Mouse (Mus musculus): ENCODE results near the gene Inka2. TPM values are rescaled to one million over a fixed set of nuclear protein-coding genes. Genes with fewer than 3 reads are reported as not detected.

The Inka2 gene
- total and polyA plus RNA-seq, 2 experiments from 2014 or later, result 5.5 to 15.0 TPM

- H3K9ac ChIP-seq (replicated peaks; ENCODE audit: low read length), result no peak overlapping the region
- no peaks in the 10 kb centered on the region for H3K9me3 ChIP-seq (ENCODE audit: low read length)
- TF ChIP-seq CTCF (IDR thresholded peaks at IDR 0.05; ENCODE audit: low read depth), result no peak
- no peaks in the 10 kb centered on the region for H3K27me3 ChIP-seq (ENCODE audit: insufficient read depth, low read length)
- H3K36me3 ChIP-seq (ENCODE audit: insufficient read depth, low read length), result peaks cover 10% of the 10 kb centered on the region; the same call in 1 of the 2 replicates
- no peak for DNase-seq (ENCODE audit: low spot score)
- no peak overlapping the region for H3K4me3 ChIP-seq (ENCODE audit: low read length)
- no peak overlapping the region for H3K27ac ChIP-seq
- ATAC-seq, result no peak
- no peak overlapping the region for H3K4me2 ChIP-seq (ENCODE audit: low read depth, low read length)
- no peaks in the 10 kb centered on the region for H3K4me1 ChIP-seq (ENCODE audit: insufficient read depth, low read length)
Observed at GRCm38 (mm10) chr3:105735285-105735684, 30.9 kb downstream of the Inka2 start.

GRCm38 (mm10) chr3:105736148-105736547 lies 31.7 kb downstream of the Inka2 start:
- H3K9me3 ChIP-seq (ENCODE audit: low read length), result no peaks in the 10 kb centered on the region
- ATAC-seq (no peak), DNase-seq (ENCODE audit: low spot score) (no peak)
- 86% methylated on average over 1 of the region's 1 CpGs for WGBS
- H3K4me2 ChIP-seq (ENCODE audit: low read depth, low read length), result no peak overlapping the region
- no peak overlapping the region for H3K9ac ChIP-seq (replicated peaks; ENCODE audit: low read length)
- TF ChIP-seq CTCF (IDR thresholded peaks at IDR 0.05; ENCODE audit: low read depth), result no peak
- no peak overlapping the region for H3K27ac ChIP-seq
- peaks cover 10% of the 10 kb centered on the region; the same call in 1 of the 2 replicates for H3K36me3 ChIP-seq (ENCODE audit: insufficient read depth, low read length)
- H3K4me1 ChIP-seq (ENCODE audit: insufficient read depth, low read length), result no peaks in the 10 kb centered on the region
- no peak overlapping the region for H3K4me3 ChIP-seq (ENCODE audit: low read length)
- no peaks in the 10 kb centered on the region for H3K27me3 ChIP-seq (ENCODE audit: insufficient read depth, low read length)

- Histone ChIP-seq H3K36me3 (ENCODE audit: insufficient read depth, low read length) (peaks cover 10% of the 10 kb centered on the region; the same call in 1 of the 2 replicates), H3K27me3 (ENCODE audit: insufficient read depth, low read length) (no peaks in the 10 kb centered on the region), H3K9me3 (ENCODE audit: low read length) (no peaks in the 10 kb centered on the region), H3K4me3 (ENCODE audit: low read length) (no peak overlapping the region), H3K4me2 (ENCODE audit: low read depth, low read length) (no peak overlapping the region), H3K27ac (no peak overlapping the region), H3K9ac (replicated peaks; ENCODE audit: low read length) (no peak overlapping the region), H3K4me1 (ENCODE audit: insufficient read depth, low read length) (no peaks in the 10 kb centered on the region)
- ATAC-seq (no peak), DNase-seq (ENCODE audit: low spot score) (no peak)
- no peak for TF ChIP-seq CTCF (IDR thresholded peaks at IDR 0.05; ENCODE audit: low read depth)
- WGBS, result 95% methylated on average over 7 of the region's 7 CpGs
Observed at GRCm38 (mm10) chr3:105737070-105737469, 32.7 kb downstream of the Inka2 start.

- no peaks in the 10 kb centered on the region for H3K4me1 ChIP-seq (ENCODE audit: insufficient read depth, low read length)
- DNase-seq (ENCODE audit: low spot score) (no peak), ATAC-seq (no peak)
- WGBS, result 88% methylated on average over 3 of the region's 3 CpGs
- no peaks in the 10 kb centered on the region for H3K27me3 ChIP-seq (ENCODE audit: insufficient read depth, low read length)
- H3K4me3 ChIP-seq (ENCODE audit: low read length), result no peak overlapping the region
- no peak overlapping the region for H3K4me2 ChIP-seq (ENCODE audit: low read depth, low read length)
- H3K36me3 ChIP-seq (ENCODE audit: insufficient read depth, low read length), result peaks cover 10% of the 10 kb centered on the region; the same call in 1 of the 2 replicates
- no peak overlapping the region for H3K27ac ChIP-seq
- H3K9me3 ChIP-seq (ENCODE audit: low read length), result no peaks in the 10 kb centered on the region
- no peak overlapping the region for H3K9ac ChIP-seq (replicated peaks; ENCODE audit: low read length)
- no peak for TF ChIP-seq CTCF (IDR thresholded peaks at IDR 0.05; ENCODE audit: low read depth)
Observed at GRCm38 (mm10) chr3:105737666-105738065, 33.3 kb downstream of the Inka2 start.

- no peak overlapping the region for H3K4me3 ChIP-seq (ENCODE audit: low read length)
- no peak overlapping the region for H3K9ac ChIP-seq (replicated peaks; ENCODE audit: low read length)
- 94% methylated on average over 2 of the region's 2 CpGs for WGBS
- ATAC-seq (no peak), DNase-seq (ENCODE audit: low spot score) (no peak)
- no peaks in the 10 kb centered on the region for H3K36me3 ChIP-seq (ENCODE audit: insufficient read depth, low read length)
- no peak overlapping the region for H3K4me2 ChIP-seq (ENCODE audit: low read depth, low read length)
- no peaks in the 10 kb centered on the region for H3K27me3 ChIP-seq (ENCODE audit: insufficient read depth, low read length)
- no peak overlapping the region for H3K27ac ChIP-seq
- no peaks in the 10 kb centered on the region for H3K9me3 ChIP-seq (ENCODE audit: low read length)
- no peak for TF ChIP-seq CTCF (IDR thresholded peaks at IDR 0.05; ENCODE audit: low read depth)
- no peaks in the 10 kb centered on the region for H3K4me1 ChIP-seq (ENCODE audit: insufficient read depth, low read length)
Observed at GRCm38 (mm10) chr3:105746542-105746941, 42.1 kb downstream of the Inka2 start.

GRCm38 (mm10) chr3:105750810-105751209 lies 46.4 kb downstream of the Inka2 start:
- Histone ChIP-seq H3K9ac (replicated peaks; ENCODE audit: low read length) (no peak overlapping the region), H3K4me3 (ENCODE audit: low read length) (no peak overlapping the region), H3K4me2 (ENCODE audit: low read depth, low read length) (no peak overlapping the region), H3K27ac (no peak overlapping the region), H3K4me1 (ENCODE audit: insufficient read depth, low read length) (no peaks in the 10 kb centered on the region), H3K27me3 (ENCODE audit: insufficient read depth, low read length) (no peaks in the 10 kb centered on the region), H3K36me3 (ENCODE audit: insufficient read depth, low read length) (no peaks in the 10 kb centered on the region), H3K9me3 (ENCODE audit: low read length) (no peaks in the 10 kb centered on the region)
- TF ChIP-seq CTCF (IDR thresholded peaks at IDR 0.05; ENCODE audit: low read depth), result no peak
- no peak for ATAC-seq
- no peak for DNase-seq (ENCODE audit: low spot score)
- 92% methylated on average over 2 of the region's 2 CpGs for WGBS

GRCm38 (mm10) chr3:105754184-105754583 lies 49.8 kb downstream of the Inka2 start:
- Histone ChIP-seq H3K9ac (replicated peaks; ENCODE audit: low read length) (no peak overlapping the region), H3K4me2 (ENCODE audit: low read depth, low read length) (no peak overlapping the region), H3K36me3 (ENCODE audit: insufficient read depth, low read length) (no peaks in the 10 kb centered on the region), H3K9me3 (ENCODE audit: low read length) (no peaks in the 10 kb centered on the region), H3K27me3 (ENCODE audit: insufficient read depth, low read length) (no peaks in the 10 kb centered on the region), H3K27ac (no peak overlapping the region), H3K4me3 (ENCODE audit: low read length) (no peak overlapping the region), H3K4me1 (ENCODE audit: insufficient read depth, low read length) (no peaks in the 10 kb centered on the region)
- WGBS, result 71% methylated on average over 3 of the region's 3 CpGs
- TF ChIP-seq CTCF (IDR thresholded peaks at IDR 0.05; ENCODE audit: low read depth), result no peak
- DNase-seq (ENCODE audit: low spot score), result no peak
- no peak for ATAC-seq
